Mouse (Mus musculus) inflammation-experienced regulatory T-cells (primary cell): Measurements from ENCODE around the gene Gm7356. TPM values are rescaled to one million over a fixed set of nuclear protein-coding genes. Genes with fewer than 3 reads are reported as not detected.

ENCODE experiments used
- polyA plus RNA-seq, 2 experiments: library from polyadenylated mRNA; unstranded; fragments of 100-300 nt; shearing (Covaris generic); gene quantifications; one replicate each; pipeline ENCODE4 v1.2.1; 2017

The Gm7356 gene
- not detected for polyA plus RNA-seq

GRCm38 (mm10) chr17:14003604-14004003 is at the start of gene Gm7356:
Gm7356 (minus strand) TSS chr17:14003704.

Other genes with a start within 250 kb of the Gm7356 start
- gene Afdn, start 243.2 kb downstream of the Gm7356 start, polyA plus RNA-seq: 1 to 10 TPM; 4.0 to 6.7 TPM
- gene Tcte2, start 241.9 kb downstream of the Gm7356 start, polyA plus RNA-seq: 1 to 10 TPM in 1 of 2 experiments, under 1 TPM in 1; 0.10 to 1.6 TPM
- under 1 TPM; 0.11 to 0.21 TPM for gene Gm7168, start 55.3 kb downstream of the Gm7356 start, polyA plus RNA-seq
- not detected for gene Gm7358, start 55.8 kb upstream of the Gm7356 start, polyA plus RNA-seq
- under 1 TPM in 1 of 2 experiments, not detected in 1; 0.33 TPM for gene Dact2, start 200.6 kb upstream of the Gm7356 start, polyA plus RNA-seq